Mouse (Mus musculus): ENCODE measurements around the gene Gm14862.

GRCm38 (mm10) chrX:9201954-9202353, 54.7 kb downstream of the Gm14862 start:
- TF ChIP-seq CTCF (IDR thresholded peaks at IDR 0.05; ENCODE audit: low read depth): no peak
- no peak for TF ChIP-seq EP300 (IDR thresholded peaks at IDR 0.05; ENCODE audit: low read depth)
